Mouse (Mus musculus) lung, postnatal 0 days (tissue): ENCODE results near the gene Ube2j1.

Experiments
- CTCF ChIP-seq: IDR thresholded peaks from 2 replicates; pipeline ENCODE4 v1.5.1; 2016; ENCODE audit warnings: antibody characterized with exemption, mild to moderate bottlenecking
- EP300 ChIP-seq: IDR thresholded peaks from 2 replicates; pipeline ENCODE4 v1.6.1; 2016; ENCODE audit warnings: antibody characterized with exemption, mild to moderate bottlenecking, control low read depth

GRCm38 (mm10) chr4:33078492-33078891 lies 47.3 kb downstream of the Ube2j1 start:
- TF ChIP-seq EP300: no peak
- TF ChIP-seq CTCF: no peak
